Mouse (Mus musculus) frontal cortex, postnatal 36 days (tissue): ENCODE measurements at regions not wholly inside any gene's neighbourhood (a gene's known extent, or its start where the extent isn't known, plus 50 kb on each side); places are given as distances from the start of the nearest gene placed in this dataset.

Experiments
- DNase-seq, 2 experiments: peaks; one replicate each; pipeline ENCODE4 v3.0.0; 2022; ENCODE audit warnings: low spot score in 2 of 2

- DNase-seq, result no peak
These were observed 289.5 kb upstream of the Slit2 start for GRCm38 (mm10) chr5:47693478-47693877.

- no peak for DNase-seq
These were observed 289.0 kb upstream of the Slit2 start for GRCm38 (mm10) chr5:47693921-47694320.

GRCm38 (mm10) chr5:47694630-47695029 is 288.3 kb upstream of the Slit2 start:
- no peak for DNase-seq

- no peak for DNase-seq
These were observed 271.4 kb upstream of the Slit2 start for GRCm38 (mm10) chr5:47711553-47711952.

GRCm38 (mm10) chr5:47714333-47714732 is 268.6 kb upstream of the Slit2 start:
- no peak for DNase-seq

GRCm38 (mm10) chr5:47724911-47725310 is 258.0 kb upstream of the Slit2 start:
- no peak for DNase-seq

- DNase-seq, result peak in 1 of 2 experiments; percentile 4
These were observed 240.2 kb upstream of the Slit2 start for GRCm38 (mm10) chr5:47742727-47743126.

GRCm38 (mm10) chr5:47745177-47745576 is 237.8 kb upstream of the Slit2 start:
- DNase-seq, result no peak

- no peak for DNase-seq
These were observed 231.0 kb upstream of the Slit2 start for GRCm38 (mm10) chr5:47751907-47752306.

GRCm38 (mm10) chr5:47772642-47773353 is 210.1 kb upstream of the Slit2 start:
- no peak for DNase-seq

- DNase-seq, result no peak
These were observed 209.6 kb upstream of the Slit2 start for GRCm38 (mm10) chr5:47773354-47773743.

- no peak for DNase-seq
These were observed 202.1 kb upstream of the Slit2 start for GRCm38 (mm10) chr5:47780861-47781260.

GRCm38 (mm10) chr5:47781608-47782007 is 201.3 kb upstream of the Slit2 start:
- no peak for DNase-seq

- DNase-seq, result no peak
These were observed 188.2 kb upstream of the Slit2 start for GRCm38 (mm10) chr5:47794639-47795272.

GRCm38 (mm10) chr5:47795273-47795672 is 187.7 kb upstream of the Slit2 start:
- no peak for DNase-seq

GRCm38 (mm10) chr5:47820936-47821335 is 162.0 kb upstream of the Slit2 start:
- DNase-seq, result no peak

GRCm38 (mm10) chr5:47837998-47838397 is 144.9 kb upstream of the Slit2 start:
- DNase-seq, result no peak

GRCm38 (mm10) chr5:47869701-47870100 is 113.2 kb upstream of the Slit2 start:
- no peak for DNase-seq
